Mouse (Mus musculus) limb, embryonic 11.5 days (tissue): ENCODE measurements around the gene St5. TPM values are rescaled to one million over a fixed set of nuclear protein-coding genes. Genes with fewer than 3 reads are reported as not detected.

Experiments
- ATAC-seq: fragments of 200-750 bp; cut with Nextera tagmentation; 2 replicates; pipeline ENCODE4 v1.8.0; 2017; ENCODE audit warnings: low read depth; ENCODE audit not compliant: insufficient number of reproducible peaks, low FRiP score, low TSS enrichment
- DNase-seq: peaks from one replicate; pipeline ENCODE4 v3.0.0-alpha.2; 2015; ENCODE audit warnings: low spot score
- H3K27ac ChIP-seq: fragments of 300-500 bp; sonication (generic); replicated peaks from 2 replicates; pipeline ENCODE4 v1.5.1; 2014; ENCODE audit warnings: low read depth, mild to moderate bottlenecking, low read length
- H3K27me3 ChIP-seq: fragments of 300-500 bp; sonication (generic); 2 replicates; pipeline ENCODE4 v1.6.1; 2014; ENCODE audit warnings: mild to moderate bottlenecking, low read length, mixed read lengths; ENCODE audit not compliant: control insufficient read depth, insufficient read depth
- H3K36me3 ChIP-seq: fragments of 300-500 bp; sonication (generic); 2 replicates; pipeline ENCODE4 v1.6.1; 2014; ENCODE audit warnings: mild to moderate bottlenecking, low read length, moderate library complexity, mixed read lengths; ENCODE audit not compliant: control insufficient read depth, insufficient read depth
- H3K4me1 ChIP-seq: fragments of 300-500 bp; sonication (generic); 2 replicates; pipeline ENCODE4 v1.6.1; 2014; ENCODE audit warnings: low read length, mixed read lengths; ENCODE audit not compliant: control insufficient read depth, insufficient read depth
- H3K4me2 ChIP-seq: fragments of 300-500 bp; sonication (generic); 2 replicates; pipeline ENCODE4 v1.6.1; 2014; ENCODE audit warnings: low read depth, mild to moderate bottlenecking, moderate library complexity; ENCODE audit not compliant: severe bottlenecking
- H3K4me3 ChIP-seq: fragments of 300-500 bp; sonication (generic); 2 replicates; pipeline ENCODE4 v1.5.1; 2014; ENCODE audit warnings: low read depth, low read length
- H3K9ac ChIP-seq: fragments of 300-500 bp; sonication (generic); 2 replicates; pipeline ENCODE4 v1.6.1; 2014; ENCODE audit warnings: mild to moderate bottlenecking, low read length
- H3K9me3 ChIP-seq: fragments of 300-500 bp; sonication (generic); 2 replicates; pipeline ENCODE4 v1.6.1; 2016; ENCODE audit warnings: low read length; ENCODE audit not compliant: control insufficient read depth
- WGBS: fragments of 180-500 bp; shearing (Covaris S2); extraction: QIAGEN DNeasy Blood & Tissue Kit; methylation state at CpG from one replicate; pipeline ENCODE4 v1.1.7; 2014; 5-methylcytosine and 5-hydroxymethylcytosine counted together
- polyA plus RNA-seq: library from polyadenylated mRNA; unstranded; fragments of >200 nt; fragmentation: Nextera tagmentation; extraction: Ambion mirVana; gene quantifications from 2 replicates; pipeline ENCODE4 v1.2.1, GENCODE M21; 2014

Gene St5
- polyA plus RNA-seq, 1 experiment from 2014 or later = 52.3 TPM

DNA sequence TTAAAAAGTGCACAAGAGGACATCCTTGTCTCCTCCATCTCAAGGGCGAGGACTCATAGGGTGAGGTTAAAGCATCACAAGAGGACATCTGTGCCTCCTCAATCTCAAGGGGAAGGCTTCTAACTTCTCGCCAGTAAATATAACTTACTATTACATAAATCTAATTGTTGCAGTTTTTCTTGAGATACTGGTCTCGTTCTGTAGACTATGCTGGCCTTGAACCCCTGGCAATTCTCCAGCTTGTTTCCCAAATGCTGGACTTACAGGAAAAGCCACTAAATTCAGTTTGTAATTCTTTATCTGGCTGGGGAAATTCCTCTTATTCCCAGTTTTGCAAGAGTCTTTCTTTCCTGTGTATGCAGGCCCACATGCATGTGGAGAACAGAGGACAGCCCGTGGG is 31.4 kb upstream of the St5 start:
- H3K27ac ChIP-seq = no peak overlapping the region
- H3K9ac ChIP-seq = no peak overlapping the region
- no peak overlapping the region for H3K4me2 ChIP-seq
- no peaks in the 10 kb centered on the region; the same call in 1 of the 2 replicates for H3K36me3 ChIP-seq
- no peaks in the 10 kb centered on the region for H3K4me1 ChIP-seq
- ATAC-seq = no peak
- 91% methylated on average over 4 of the region's 4 CpGs for WGBS
- H3K4me3 ChIP-seq = no peak overlapping the region
- H3K27me3 ChIP-seq = no peaks in the 10 kb centered on the region
- DNase-seq = no peak
- no peaks in the 10 kb centered on the region for H3K9me3 ChIP-seq

DNA sequence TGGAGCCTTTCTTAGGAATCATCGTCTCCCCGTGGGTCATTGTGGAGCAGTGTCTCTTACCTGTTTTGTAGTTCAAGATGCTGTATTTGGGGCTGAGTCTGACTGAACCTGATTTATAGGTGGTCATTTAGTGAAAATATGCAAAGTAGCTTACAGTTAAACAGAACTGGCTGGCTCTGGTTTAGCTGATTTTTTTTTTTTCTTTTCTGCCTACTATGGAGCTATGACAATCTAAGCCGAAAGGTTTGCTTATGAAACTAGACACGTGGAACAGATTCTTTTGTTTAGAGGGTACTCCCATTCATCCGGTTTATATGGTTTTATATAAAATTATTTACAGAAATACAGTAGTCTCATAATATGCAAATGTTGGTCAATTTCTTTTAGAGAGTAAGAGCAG is 28.2 kb upstream of the St5 start, which contains the start of gene Ascl3:
Gene Ascl3, minus strand, starts transcription at position 101 of the 400 bp plus-strand sequence.
- Histone ChIP-seq H3K9me3 (no peaks in the 10 kb centered on the region), H3K4me3 (no peak within 1 kb of the TSS), H3K9ac (no peak within 1 kb of the TSS), H3K27ac (no peak within 1 kb of the TSS), H3K4me2 (no peak within 1 kb of the TSS), H3K36me3 (no peaks in the 10 kb centered on the region; the same call in 1 of the 2 replicates), H3K4me1 (no peaks in the 10 kb centered on the region), H3K27me3 (no peaks in the 10 kb centered on the region)
- ATAC-seq (no peak), DNase-seq (no peak)
- 89% methylated on average over 5 of the region's 5 CpGs for WGBS

DNA sequence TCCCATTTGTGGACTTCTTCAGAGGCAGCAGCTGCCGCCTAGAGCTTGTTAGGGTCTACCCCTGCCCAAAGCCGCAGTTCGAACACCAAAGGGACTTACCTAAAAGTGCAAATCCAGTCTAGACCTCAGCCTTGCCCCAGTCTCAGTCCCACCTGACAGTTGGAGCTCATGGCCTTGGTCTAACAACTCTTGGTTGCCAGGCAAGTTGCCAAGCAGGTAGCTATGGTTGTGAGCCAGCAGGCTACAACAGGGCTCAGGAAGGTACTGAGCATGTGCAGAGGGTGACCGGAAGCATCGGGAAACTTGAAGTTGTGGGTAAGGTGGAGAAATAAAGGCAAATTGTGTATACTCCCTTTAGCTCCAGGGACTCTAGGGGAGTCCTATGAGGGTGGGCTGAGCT is 20.3 kb upstream of the St5 start, which contains the start of gene BC051019:
Gene BC051019, minus strand, starts transcription at position 154 of the 400 bp plus-strand sequence.
- no peaks in the 10 kb centered on the region for H3K4me1 ChIP-seq
- no peaks in the 10 kb centered on the region for H3K9me3 ChIP-seq
- 91% methylated on average over 5 of the region's 5 CpGs for WGBS
- no peak within 1 kb of the TSS for H3K4me3 ChIP-seq
- no peak within 1 kb of the TSS for H3K27ac ChIP-seq
- H3K9ac ChIP-seq = no peak within 1 kb of the TSS
- no peaks in the 10 kb centered on the region for H3K27me3 ChIP-seq
- H3K36me3 ChIP-seq = no peaks in the 10 kb centered on the region
- no peak for DNase-seq
- ATAC-seq = no peak
- no peak within 1 kb of the TSS for H3K4me2 ChIP-seq

DNA sequence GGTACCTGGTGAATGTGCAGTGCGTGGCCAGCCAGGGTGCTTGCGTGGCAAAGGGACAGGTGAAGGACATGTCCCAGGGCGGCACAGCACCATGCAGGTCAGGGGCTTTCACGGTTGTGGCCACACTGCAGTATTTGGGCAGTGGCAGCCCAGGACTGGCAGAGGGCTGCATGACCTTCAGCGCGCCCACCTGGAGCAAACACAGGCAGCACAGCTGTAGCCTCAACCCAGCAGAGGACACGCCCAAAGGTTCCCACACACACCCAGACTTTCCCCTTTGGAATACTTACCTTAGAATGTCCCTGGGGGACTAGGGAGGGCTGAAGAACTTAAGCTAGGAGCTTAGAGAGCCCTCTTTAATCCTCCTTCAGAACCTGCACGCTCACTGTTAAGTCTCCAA is 19.7 kb upstream of the St5 start:
- 92% methylated on average over 8 of the region's 8 CpGs for WGBS
- Histone ChIP-seq H3K27ac (no peak overlapping the region), H3K9ac (no peak overlapping the region), H3K4me2 (no peak overlapping the region), H3K4me1 (no peaks in the 10 kb centered on the region), H3K9me3 (no peaks in the 10 kb centered on the region), H3K36me3 (no peaks in the 10 kb centered on the region), H3K4me3 (no peak overlapping the region), H3K27me3 (no peaks in the 10 kb centered on the region)
- ATAC-seq = no peak
- no peak for DNase-seq

DNA sequence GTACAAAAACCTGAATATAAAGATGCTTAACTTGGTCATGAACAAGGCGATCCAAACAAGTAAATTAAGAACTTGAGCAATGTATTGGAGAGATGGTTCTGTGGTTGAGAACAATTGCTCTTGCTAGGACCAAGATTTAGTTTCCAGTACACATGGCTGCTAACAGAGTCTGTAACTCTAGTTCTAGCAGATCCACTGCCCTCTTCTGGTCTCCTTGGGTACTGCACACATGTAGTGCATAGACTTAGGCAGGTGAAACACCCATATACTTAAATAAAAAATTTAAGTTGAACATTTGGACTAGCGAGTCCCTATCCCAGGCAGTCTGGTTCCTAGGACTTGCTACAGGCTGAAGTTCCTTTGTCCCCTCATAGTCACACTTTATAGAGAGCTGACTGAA is 19.2 kb upstream of the St5 start:
- H3K9ac ChIP-seq = no peak overlapping the region
- no peak for ATAC-seq
- no peak overlapping the region for H3K27ac ChIP-seq
- H3K4me2 ChIP-seq = no peak overlapping the region
- no peaks in the 10 kb centered on the region for H3K27me3 ChIP-seq
- peak; percentile 41 for DNase-seq
- no peaks in the 10 kb centered on the region for H3K4me1 ChIP-seq
- H3K9me3 ChIP-seq = no peaks in the 10 kb centered on the region
- H3K4me3 ChIP-seq = no peak overlapping the region
- H3K36me3 ChIP-seq = no peaks in the 10 kb centered on the region
- 91% methylated on average over 2 of the region's 2 CpGs for WGBS

DNA sequence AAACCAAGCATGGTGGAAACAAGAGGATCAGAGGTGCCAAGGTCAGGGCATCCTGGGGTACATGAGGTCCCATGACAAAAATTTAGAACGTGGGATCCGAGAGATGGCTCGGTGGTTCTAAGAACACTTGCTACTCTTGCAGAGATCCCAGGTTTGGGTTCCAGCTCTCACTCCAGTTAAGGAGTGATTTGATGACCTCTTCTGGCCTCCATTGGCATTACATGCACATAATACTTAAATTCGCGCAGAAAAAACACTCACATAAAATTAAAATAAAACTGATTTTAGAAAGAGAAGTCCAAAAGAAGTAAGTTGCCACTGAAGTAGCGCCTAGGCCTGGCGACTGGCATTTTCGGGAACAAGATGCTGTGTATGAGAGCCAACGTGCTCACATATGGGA is 15.9 kb upstream of the St5 start:
- H3K27ac ChIP-seq = no peak overlapping the region
- H3K4me3 ChIP-seq = no peak overlapping the region
- no peaks in the 10 kb centered on the region for H3K4me1 ChIP-seq
- no peak overlapping the region for H3K4me2 ChIP-seq
- ATAC-seq = no peak
- no peaks in the 10 kb centered on the region for H3K9me3 ChIP-seq
- 66% methylated on average over 9 of the region's 9 CpGs for WGBS
- H3K9ac ChIP-seq = no peak overlapping the region
- no peaks in the 10 kb centered on the region for H3K36me3 ChIP-seq
- no peaks in the 10 kb centered on the region for H3K27me3 ChIP-seq
- DNase-seq = peak; percentile 42

DNA sequence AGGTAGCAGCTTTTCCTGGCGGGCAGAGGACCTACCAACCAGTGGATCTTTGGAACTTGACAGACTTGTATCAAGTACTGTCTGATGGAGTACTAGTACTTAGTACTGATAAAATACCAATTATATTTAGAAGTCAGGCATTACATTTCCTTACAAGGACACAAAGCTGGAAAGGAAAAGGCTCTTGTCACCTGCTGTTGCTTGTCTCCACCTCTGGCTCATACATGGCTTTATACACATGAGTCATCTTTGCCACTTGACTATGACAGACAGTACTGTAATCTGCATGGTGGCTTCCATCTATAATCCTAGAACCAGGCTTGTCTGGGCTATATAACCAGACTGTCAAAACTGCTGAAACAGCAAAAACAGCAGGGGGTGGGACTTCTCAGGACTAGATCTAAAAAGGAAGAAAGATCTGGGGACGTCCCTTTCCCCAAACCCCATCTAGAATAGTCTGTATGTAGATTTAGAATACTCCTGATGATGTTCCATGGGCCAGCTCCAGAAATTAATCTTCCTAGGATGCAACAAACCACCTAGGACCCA is 10.1 kb upstream of the St5 start:
- no peak for ATAC-seq
- H3K9ac ChIP-seq = no peak overlapping the region
- H3K36me3 ChIP-seq = 0 out of 2 replicates have a peak, but pooled peaks cover 2% of the 10 kb centered on the region
- H3K4me2 ChIP-seq = no peak overlapping the region
- no peaks in the 10 kb centered on the region for H3K27me3 ChIP-seq
- H3K9me3 ChIP-seq = no peaks in the 10 kb centered on the region
- no peak for DNase-seq
- H3K4me1 ChIP-seq = no peaks in the 10 kb centered on the region
- WGBS = 89% methylated on average over 2 of the region's 2 CpGs
- H3K4me3 ChIP-seq = no peak overlapping the region
- H3K27ac ChIP-seq = no peak overlapping the region

DNA sequence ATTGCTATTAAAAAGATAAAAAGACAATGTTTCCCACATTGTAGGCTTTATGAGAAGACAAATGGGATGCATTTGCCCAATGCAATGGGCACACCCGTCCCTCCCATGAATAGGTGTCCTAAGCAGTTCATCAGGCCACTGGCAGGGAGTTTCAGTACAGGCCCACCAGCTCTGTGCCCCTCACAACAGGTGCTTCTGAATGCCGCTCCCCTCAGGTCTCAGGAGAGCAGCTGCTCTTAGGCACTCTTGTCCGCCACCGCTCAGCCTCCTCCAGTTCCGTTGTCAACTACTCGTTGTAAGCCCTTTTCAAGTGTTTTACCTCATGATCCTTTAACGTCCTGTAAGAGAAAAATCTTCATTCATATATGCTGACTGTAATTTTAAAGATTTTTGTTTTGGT is 8.8 kb upstream of the St5 start:
- 87% methylated on average over 7 of the region's 7 CpGs for WGBS
- DNase-seq = no peak
- no peak for ATAC-seq
- Histone ChIP-seq H3K36me3 (0 out of 2 replicates have a peak, but pooled peaks cover 2% of the 10 kb centered on the region), H3K4me2 (no peak overlapping the region), H3K27me3 (no peaks in the 10 kb centered on the region), H3K4me1 (no peaks in the 10 kb centered on the region), H3K4me3 (no peak overlapping the region), H3K9me3 (no peaks in the 10 kb centered on the region), H3K27ac (no peak overlapping the region), H3K9ac (no peak overlapping the region)

DNA sequence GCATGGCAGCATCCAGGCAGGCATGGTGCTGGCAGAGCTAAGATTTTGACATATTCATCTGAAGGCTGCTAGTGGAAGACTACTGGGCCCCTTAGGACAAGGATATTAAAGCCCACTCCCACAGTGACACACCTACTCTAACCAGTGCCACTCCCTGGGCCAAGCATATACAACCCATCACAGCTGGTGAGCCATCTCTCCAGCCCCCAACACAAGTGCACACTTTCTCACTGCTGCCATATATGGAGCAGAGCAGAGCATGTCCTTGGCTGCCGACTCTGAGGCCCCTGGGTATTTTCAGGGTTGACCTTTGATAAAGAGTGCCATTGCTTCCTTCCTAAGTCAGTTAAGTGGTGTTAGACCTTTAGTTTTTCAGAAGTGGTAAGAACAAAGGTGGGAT is 6.7 kb upstream of the St5 start:
- H3K4me3 ChIP-seq = no peak overlapping the region
- no peaks in the 10 kb centered on the region for H3K27me3 ChIP-seq
- H3K4me1 ChIP-seq = no peaks in the 10 kb centered on the region
- H3K4me2 ChIP-seq = no peak overlapping the region
- 88% methylated on average over 1 of the region's 1 CpGs for WGBS
- no peak overlapping the region for H3K9ac ChIP-seq
- H3K27ac ChIP-seq = no peak overlapping the region
- ATAC-seq (no peak), DNase-seq (no peak)
- H3K36me3 ChIP-seq = 0 out of 2 replicates have a peak, but pooled peaks cover 2% of the 10 kb centered on the region
- H3K9me3 ChIP-seq = no peaks in the 10 kb centered on the region
